Mouse (Mus musculus) lung, adult 2 months (tissue): ENCODE data around the gene Gna15. TPM values are rescaled to one million over a fixed set of nuclear protein-coding genes. Genes with fewer than 3 reads are reported as not detected.

Source experiments
- DNase-seq: peaks from one replicate; pipeline ENCODE4 v3.0.0; 2022
- H3K4me1 ChIP-seq: fragments of 200-500 bp; 2 replicates; pipeline ENCODE4 v1.6.1; 2011; ENCODE audit warnings: low read length; ENCODE audit not compliant: control insufficient read depth, insufficient read depth
- H3K4me3 ChIP-seq: fragments of 200-500 bp; replicated peaks from 2 replicates; pipeline ENCODE3; 2011; ENCODE audit warnings: low read depth, mild to moderate bottlenecking, control low read depth, low read length; ENCODE audit errors: extremely low read depth
- CTCF ChIP-seq: fragments of 200-500 bp; IDR thresholded peaks from 2 replicates; pipeline ENCODE4 v1.5.1; 2011; ENCODE audit warnings: mild to moderate bottlenecking, low read length, control low read depth; ENCODE audit not compliant: insufficient read depth
- POLR2A ChIP-seq: fragments of 200-500 bp; IDR thresholded peaks from 2 replicates; pipeline ENCODE4 v1.6.1; 2011; ENCODE audit warnings: low read depth, mild to moderate bottlenecking, control low read depth, low read length, borderline replicate concordance; ENCODE audit errors: extremely low read depth
- WGBS: fragments of 180-500 bp; shearing (Covaris S2); methylation state at CpG from one replicate; pipeline ENCODE4 v1.1.7; 2018; 5-methylcytosine and 5-hydroxymethylcytosine counted together
- polyA plus RNA-seq: library from polyadenylated mRNA; depleted of rRNA; stranded (reverse); fragments of >200 nt; gene quantifications from 2 replicates; pipeline ENCODE4 v1.2.3, GENCODE M21; 2012

The Gna15 gene
- polyA plus RNA-seq, 1 experiment, result 9.5 TPM

DNA sequence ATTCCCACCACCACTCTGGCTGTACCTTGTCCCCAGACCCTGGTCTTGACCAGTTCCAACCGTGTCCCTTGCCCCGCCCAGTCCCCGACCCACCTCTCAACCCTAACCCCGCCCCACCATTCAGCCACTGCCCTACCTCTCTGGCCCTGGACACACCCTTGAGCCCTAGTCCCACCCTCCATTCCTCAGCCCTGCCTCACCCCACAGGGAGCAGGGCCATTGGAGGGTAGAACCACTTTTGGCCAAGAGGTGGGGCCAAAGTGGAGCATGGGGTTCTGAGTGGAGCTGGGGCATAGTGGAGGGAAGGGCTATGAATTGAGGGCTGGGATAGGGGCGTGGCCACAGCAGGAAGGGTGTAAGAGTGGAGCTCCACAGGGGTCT lies 58.8 kb downstream of the Gna15 start:
- TF ChIP-seq CTCF (no peak), POLR2A (no peak)
- 5% methylated on average over 5 of the region's 5 CpGs for WGBS
- Histone ChIP-seq H3K4me3 (no peak overlapping the region), H3K4me1 (no peaks in the 10 kb centered on the region; the same call in 1 of the 2 replicates)
- DNase-seq, result no peak

DNA sequence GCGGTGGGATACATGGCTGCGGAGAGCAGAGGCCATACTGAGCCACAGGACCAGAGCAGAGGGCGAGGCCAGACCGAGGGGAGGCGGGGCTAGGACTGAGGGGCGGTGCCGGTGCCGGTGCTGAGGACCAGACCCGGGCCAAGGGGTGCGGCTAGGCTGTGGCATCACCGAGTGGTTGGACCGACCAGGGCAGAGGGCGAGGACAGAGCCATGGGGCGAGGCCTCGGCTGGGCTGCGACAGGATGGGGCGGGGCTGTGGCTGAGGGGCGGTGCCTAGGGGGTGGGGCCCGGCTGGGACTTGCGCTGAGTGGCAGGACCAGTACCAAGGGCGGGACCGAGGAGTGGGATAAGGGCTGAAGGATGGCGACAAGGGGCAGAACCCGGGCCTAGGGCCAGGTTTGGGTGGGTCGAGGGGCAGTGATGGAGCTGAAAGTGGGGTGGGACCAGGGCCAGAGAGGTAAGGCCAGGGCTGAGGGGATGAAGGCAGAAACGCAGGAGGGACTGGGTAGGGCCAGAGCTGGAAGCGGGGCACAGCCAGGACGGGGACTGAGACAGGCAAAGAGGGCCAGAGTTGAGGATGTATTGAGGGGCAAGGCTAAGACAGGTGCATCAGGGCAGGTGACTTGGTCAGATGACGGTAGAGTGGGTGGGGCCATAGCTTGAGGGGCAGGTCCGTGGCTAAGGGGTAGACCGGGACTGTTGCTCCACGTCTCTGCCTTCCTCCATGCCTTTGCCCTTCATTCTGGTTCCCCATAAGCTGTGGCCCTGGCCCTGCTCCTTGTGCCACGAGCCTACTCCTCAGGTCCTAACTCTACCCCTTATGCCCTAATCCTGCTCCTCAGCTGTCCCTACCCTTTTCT lies 59.4 kb downstream of the Gna15 start:
- DNase-seq, result peak; percentile 38
- TF ChIP-seq CTCF (no peak), POLR2A (no peak)
- Histone ChIP-seq H3K4me3 (no peak overlapping the region), H3K4me1 (no peaks in the 10 kb centered on the region; the same call in 1 of the 2 replicates)
- 4% methylated on average over 33 of the region's 33 CpGs for WGBS

DNA sequence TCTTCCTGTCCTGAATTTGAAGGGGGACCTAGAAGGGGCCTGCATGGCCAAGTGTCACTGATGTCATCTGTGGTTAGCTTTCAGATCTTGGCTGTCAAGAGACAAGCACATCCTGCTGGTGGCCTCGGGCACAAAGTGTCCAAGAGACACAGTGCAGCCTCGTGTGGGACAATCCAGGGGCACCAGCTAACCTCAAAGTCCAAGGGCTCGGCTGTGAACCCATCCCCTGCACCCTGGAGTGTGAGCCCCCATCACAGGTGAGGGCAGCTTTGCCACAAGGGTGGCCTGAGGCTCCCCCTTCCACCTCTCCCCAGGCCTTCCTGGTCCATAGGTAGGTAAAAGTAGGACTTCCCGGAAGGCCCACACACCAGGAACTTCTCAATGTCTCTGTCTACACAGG lies 60.5 kb downstream of the Gna15 start:
- no peak for TF ChIP-seq CTCF
- no peak for TF ChIP-seq POLR2A
- no peak for DNase-seq
- WGBS, result 61% methylated on average over 4 of the region's 4 CpGs
- Histone ChIP-seq H3K4me3 (no peak overlapping the region), H3K4me1 (no peaks in the 10 kb centered on the region; the same call in 1 of the 2 replicates)

DNA sequence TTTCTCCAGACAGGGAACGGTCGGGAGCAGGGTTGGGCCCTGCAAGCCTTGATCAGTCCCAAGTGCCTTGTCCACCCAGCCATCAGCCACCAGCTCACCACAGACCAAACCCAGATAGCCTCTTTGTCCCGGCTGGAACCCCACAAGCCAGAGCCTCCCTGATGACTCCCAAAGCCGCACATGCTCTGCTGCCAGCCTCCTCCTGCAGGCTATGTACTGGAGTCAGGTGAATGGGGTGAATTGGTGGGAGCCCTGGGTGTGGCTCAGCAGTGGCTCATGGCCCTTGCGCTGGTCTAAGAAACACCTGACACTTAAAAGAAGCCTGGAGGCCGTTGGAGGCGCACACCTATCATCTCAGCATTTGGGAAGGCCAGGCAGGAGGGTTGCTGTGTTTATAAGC lies 61.1 kb downstream of the Gna15 start:
- DNase-seq, result no peak
- Histone ChIP-seq H3K4me1 (no peaks in the 10 kb centered on the region; the same call in 1 of the 2 replicates), H3K4me3 (no peak overlapping the region)
- TF ChIP-seq CTCF (no peak), POLR2A (no peak)
- WGBS, result 76% methylated on average over 7 of the region's 7 CpGs

DNA sequence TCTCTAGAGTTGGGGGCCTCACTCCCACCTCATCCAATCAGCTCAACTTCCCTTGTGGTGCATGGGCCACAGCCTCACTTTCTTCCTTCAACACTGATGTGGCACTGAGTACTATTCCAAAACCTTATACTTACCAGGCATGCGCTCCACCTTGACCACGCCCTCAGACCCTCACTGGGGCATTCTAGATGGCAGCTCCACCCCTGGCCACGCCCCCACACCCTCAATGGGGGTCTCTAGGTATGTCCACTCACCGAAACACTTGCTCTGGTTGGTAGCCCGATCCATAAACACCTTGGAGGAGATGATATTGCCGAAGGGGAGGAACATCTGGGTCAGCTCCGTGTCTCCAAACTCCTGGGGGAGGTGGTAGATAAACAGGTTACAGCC lies 61.6 kb downstream of the Gna15 start:
- DNase-seq, result no peak
- H3K4me3 ChIP-seq, result no peak overlapping the region

DNA sequence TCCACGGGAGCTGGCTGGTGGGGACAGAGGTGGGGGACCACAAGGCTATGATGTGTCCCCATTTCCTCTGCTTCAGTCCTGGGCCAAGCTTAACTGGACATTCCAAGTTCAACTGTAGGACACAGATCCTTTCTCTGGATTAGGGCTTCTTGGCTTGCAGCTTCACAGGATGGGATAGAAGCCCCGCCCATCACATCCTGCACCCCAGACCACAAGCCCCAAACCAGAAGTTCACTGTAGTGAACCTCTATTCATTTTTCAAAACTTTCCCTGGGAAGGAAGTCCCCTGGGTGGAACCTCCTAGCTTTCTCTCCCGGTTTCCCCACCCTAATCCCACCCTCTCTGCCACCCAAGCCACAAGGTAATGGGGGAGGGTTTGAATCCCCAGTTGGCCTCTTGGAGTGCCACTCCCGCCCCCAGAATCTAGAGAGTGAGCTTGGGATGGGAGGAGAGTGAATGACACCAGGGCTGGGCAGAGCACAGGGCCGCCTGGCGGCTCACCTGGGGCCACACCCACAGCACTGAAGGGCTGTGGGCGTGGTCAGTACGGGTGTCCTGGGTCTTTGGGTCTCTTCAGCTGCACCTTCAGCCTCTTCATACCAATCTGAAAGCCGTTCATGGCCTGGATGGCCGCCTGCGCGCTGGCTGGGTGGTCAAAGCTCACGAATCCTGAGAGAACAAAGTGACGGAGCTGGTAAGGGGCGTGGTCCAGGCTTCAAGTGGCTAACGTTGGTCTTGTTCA lies 62.2 kb downstream of the Gna15 start:
- no peak overlapping the region for H3K4me3 ChIP-seq
- no peaks in the 10 kb centered on the region; the same call in 1 of the 2 replicates for H3K4me1 ChIP-seq
- no peak for DNase-seq
- no peak for TF ChIP-seq CTCF
- TF ChIP-seq POLR2A, result no peak
- WGBS, result 9% methylated on average over 16 of the region's 16 CpGs

More for the DNA sequence above, 61.6 kb downstream of the Gna15 start:
- 34% methylated on average over 7 of the region's 7 CpGs for WGBS
- no peaks in the 10 kb centered on the region; the same call in 1 of the 2 replicates for H3K4me1 ChIP-seq
- TF ChIP-seq POLR2A (no peak), CTCF (no peak)

DNA sequence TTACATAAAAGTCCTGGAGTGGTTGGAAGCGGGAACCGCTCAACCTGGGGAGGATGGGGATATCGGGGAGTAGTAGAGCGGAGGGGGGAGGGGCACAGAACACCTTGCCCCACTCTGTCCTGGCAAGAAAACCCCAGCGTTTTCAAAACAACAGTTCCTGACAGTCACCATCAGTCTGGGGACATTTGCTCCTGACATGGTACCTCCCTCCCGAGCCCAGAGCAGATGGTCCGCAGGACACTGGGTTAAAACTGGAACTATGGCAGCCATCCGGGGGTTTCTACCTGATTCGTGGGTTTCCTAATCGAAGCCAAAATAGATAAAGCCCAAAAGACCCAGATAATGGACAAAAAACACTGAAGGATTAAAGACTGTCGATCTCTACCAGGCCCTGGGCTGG lies 63.1 kb downstream of the Gna15 start:
- DNase-seq, result no peak
- WGBS, result 46% methylated on average over 11 of the region's 11 CpGs
- Histone ChIP-seq H3K4me1 (no peaks in the 10 kb centered on the region; the same call in 1 of the 2 replicates), H3K4me3 (no peak overlapping the region)
- TF ChIP-seq CTCF (no peak), POLR2A (no peak)

DNA sequence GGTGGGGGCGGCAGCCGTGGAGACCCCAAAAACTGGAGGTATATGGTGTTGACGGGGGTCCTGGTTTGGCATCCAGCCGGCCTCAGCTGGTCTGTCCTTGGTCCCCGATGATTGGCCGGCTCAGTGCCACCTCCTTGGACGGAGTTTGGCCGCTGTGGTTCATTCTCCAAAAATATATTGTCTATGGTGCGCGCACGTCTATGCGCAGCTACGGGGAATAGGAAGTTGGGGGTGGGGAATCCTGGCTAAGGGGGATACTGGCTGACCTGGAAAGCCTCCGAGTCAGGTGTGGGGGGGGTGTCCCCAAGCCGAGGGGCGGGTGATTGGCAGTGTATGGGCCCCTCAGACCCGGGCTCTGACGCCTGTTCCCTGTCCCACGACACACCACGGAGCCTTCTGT lies 63.6 kb downstream of the Gna15 start:
- no peak for DNase-seq
- H3K4me1 ChIP-seq, result no peaks in the 10 kb centered on the region; the same call in 1 of the 2 replicates
- WGBS, result 17% methylated on average over 20 of the region's 20 CpGs

DNA sequence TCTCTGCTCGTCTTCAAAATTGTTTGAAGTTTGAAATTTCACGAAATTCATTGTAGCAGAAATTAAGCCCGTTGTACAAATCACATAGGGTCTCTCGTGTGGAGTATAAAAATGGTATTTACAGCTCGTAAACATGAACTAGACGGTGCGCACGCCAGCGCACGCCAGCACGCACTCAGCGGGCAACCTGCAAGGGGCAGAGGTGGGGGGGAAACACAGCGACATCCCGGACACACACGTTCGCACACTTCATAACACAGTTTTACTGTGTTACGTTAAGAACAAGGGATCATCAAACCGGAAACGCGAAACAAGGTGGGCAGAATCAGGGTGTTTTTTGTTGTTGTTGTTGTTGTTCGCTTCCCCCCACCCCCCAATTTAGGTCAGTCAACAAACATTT lies 64.6 kb downstream of the Gna15 start:
- no peak for TF ChIP-seq POLR2A
- TF ChIP-seq CTCF, result no peak
- H3K4me1 ChIP-seq, result no peaks in the 10 kb centered on the region; the same call in 1 of the 2 replicates
- no peak for DNase-seq
- no peak overlapping the region for H3K4me3 ChIP-seq
- 65% methylated on average over 21 of the region's 21 CpGs for WGBS

More for the DNA sequence above, 63.6 kb downstream of the Gna15 start:
- no peak overlapping the region for H3K4me3 ChIP-seq
- TF ChIP-seq POLR2A, result no peak
- TF ChIP-seq CTCF, result no peak

DNA sequence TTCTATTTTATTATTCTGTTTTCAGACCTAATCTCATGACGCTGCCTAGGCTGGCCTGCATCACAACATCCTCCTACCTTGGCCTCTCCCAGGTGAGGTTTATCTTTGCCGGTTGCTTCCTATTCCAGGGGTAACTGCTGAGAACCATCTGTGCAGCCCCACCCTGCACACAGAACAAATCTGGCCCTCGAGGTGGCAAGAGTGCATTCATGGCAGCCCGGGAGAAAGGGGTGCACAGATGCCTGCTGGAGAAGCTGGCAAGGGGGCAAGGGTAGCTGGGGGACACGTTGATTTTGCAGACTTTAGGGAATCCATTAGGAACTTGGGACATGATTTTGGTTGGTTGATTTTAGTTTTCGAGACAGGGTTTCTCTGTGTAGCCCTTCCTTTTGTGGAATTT lies 65.8 kb downstream of the Gna15 start:
- DNase-seq, result no peak
- no peaks in the 10 kb centered on the region; the same call in 1 of the 2 replicates for H3K4me1 ChIP-seq
- no peak overlapping the region for H3K4me3 ChIP-seq
- TF ChIP-seq POLR2A (no peak), CTCF (no peak)
- WGBS, result 77% methylated on average over 6 of the region's 6 CpGs
